Mouse (Mus musculus) brain, embryonic 14.5 days (tissue): Measurements from ENCODE around the gene Ndufv2.

Experiments used
- CTCF ChIP-seq: fragments of 200-500 bp; IDR thresholded peaks from 2 replicates; pipeline ENCODE4 v1.5.1; 2012; ENCODE audit warnings: inconsistent platforms, mild to moderate bottlenecking, moderate library complexity, borderline replicate concordance; ENCODE audit not compliant: insufficient read depth, insufficient read length; ENCODE audit errors: extremely low read depth
- POLR2A ChIP-seq: fragments of 200-500 bp; IDR thresholded peaks from 2 replicates; pipeline ENCODE4 v1.6.1; 2012; ENCODE audit warnings: mild to moderate bottlenecking, inconsistent platforms, borderline replicate concordance; ENCODE audit not compliant: poor library complexity, insufficient read depth, insufficient read length, severe bottlenecking; ENCODE audit errors: extremely low read depth

GRCm38 (mm10) chr17:66061241-66061938 lies 40.0 kb downstream of the Ndufv2 start:
- TF ChIP-seq CTCF (no peak), POLR2A (no peak)
